Mouse (Mus musculus) small intestine, adult 2 months (tissue): ENCODE data around the gene Tnfrsf13b.

Experiments
- CTCF ChIP-seq: fragments of 200-500 bp; IDR thresholded peaks from 2 replicates; pipeline ENCODE4 v1.5.1; 2012; ENCODE audit warnings: low read depth, mild to moderate bottlenecking, control low read depth, inconsistent platforms, low read length, moderate library complexity, mixed read lengths; ENCODE audit not compliant: insufficient replicate concordance, insufficient read length; ENCODE audit errors: extremely low read depth
- POLR2A ChIP-seq: fragments of 200-500 bp; IDR thresholded peaks from 2 replicates; pipeline ENCODE4 v1.6.1; 2012; ENCODE audit warnings: low read depth, mild to moderate bottlenecking, control low read depth, inconsistent platforms, low read length, moderate library complexity

DNA sequence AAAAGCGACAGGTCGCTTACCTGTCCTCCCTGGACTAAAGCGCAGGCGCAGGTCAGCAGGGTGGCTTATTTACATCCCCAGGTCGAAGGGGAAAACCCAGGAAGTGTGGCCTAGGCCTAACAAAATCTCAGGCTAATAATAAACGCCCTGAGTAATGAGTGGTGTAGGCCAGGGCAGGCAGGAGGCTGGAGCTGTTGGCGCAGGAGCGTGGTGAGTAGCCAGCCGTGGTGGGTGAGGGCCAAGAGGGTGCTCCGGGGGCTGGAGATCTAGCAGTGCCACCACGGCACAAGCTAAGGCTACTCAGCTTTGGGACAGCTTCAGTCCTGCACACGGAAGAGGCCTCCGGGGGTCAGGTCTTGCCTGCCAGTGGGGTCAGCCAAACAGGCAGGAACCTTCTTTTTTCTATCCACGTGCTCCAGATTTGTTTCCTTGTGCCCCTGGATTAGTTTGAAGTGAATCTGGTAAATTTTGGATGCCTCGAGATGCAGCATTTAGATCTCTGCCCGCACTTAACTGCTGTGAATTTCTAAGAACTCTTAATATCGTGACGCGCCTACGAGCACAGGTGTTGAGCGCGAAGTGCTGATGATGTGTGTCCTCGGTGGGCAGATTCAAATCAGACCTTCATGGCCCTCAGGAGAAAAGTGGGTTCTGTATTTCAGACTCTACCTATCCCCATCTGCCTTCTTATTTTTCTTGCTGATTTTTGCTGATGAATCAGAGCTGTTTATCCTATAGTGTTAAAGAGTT, at the start of gene Tnfrsf13b:
- no peak for TF ChIP-seq POLR2A
- no peak for TF ChIP-seq CTCF
